Mouse (Mus musculus) midbrain, postnatal 0 days (tissue): ENCODE data around the gene Cox14. TPM values are rescaled to one million over a fixed set of nuclear protein-coding genes. Genes with fewer than 3 reads are reported as not detected.
A peak's percentile ranks its signal among the peaks of the same experiment; 100 is the strongest.
"Not testable (repeated sequence)": the region's sequence is repeated elsewhere in the genome, so short reads cannot be mapped to it uniquely, and the experiment has no call there.

Source experiments
- ATAC-seq: fragments of 200-750 bp; cut with Nextera tagmentation; 2 replicates; pipeline ENCODE4 v1.8.0; 2017; ENCODE audit warnings: moderate number of reproducible peaks, mild to moderate bottlenecking, moderate TSS enrichment, moderate library complexity; ENCODE audit not compliant: low FRiP score
- DNase-seq: peaks from one replicate; pipeline ENCODE4 v3.0.0-alpha.2; 2015; ENCODE audit warnings: low spot score
- H3K27ac ChIP-seq: fragments of 300-500 bp; sonication (generic); 2 replicates; pipeline ENCODE4 v1.5.1; 2014; ENCODE audit warnings: low read depth, mild to moderate bottlenecking, low read length, mixed read lengths
- H3K27me3 ChIP-seq: fragments of 300-500 bp; sonication (generic); 2 replicates; pipeline ENCODE4 v1.6.1; 2014; ENCODE audit warnings: low read length, control low read depth, mixed read lengths; ENCODE audit not compliant: insufficient read depth
- H3K36me3 ChIP-seq: fragments of 300-500 bp; sonication (generic); 2 replicates; pipeline ENCODE4 v1.6.1; 2014; ENCODE audit warnings: low read length, control low read depth, mixed read lengths; ENCODE audit not compliant: insufficient read depth
- H3K4me1 ChIP-seq: fragments of 300-500 bp; sonication (generic); 2 replicates; pipeline ENCODE4 v1.6.1; 2014; ENCODE audit warnings: mild to moderate bottlenecking, control low read depth, antibody characterized with exemption, low read length, mixed read lengths; ENCODE audit not compliant: insufficient read depth
- H3K4me2 ChIP-seq: fragments of 300-500 bp; sonication (generic); 2 replicates; pipeline ENCODE4 v1.6.1; 2014; ENCODE audit warnings: low read depth, mild to moderate bottlenecking, low read length, mixed read lengths; ENCODE audit not compliant: poor library complexity, severe bottlenecking
- H3K4me3 ChIP-seq: fragments of 300-500 bp; sonication (generic); 2 replicates; pipeline ENCODE4 v1.5.1; 2014; ENCODE audit warnings: low read depth, mild to moderate bottlenecking, low read length, moderate library complexity
- H3K9ac ChIP-seq: fragments of 300-500 bp; sonication (generic); replicated peaks from 2 replicates; pipeline ENCODE4 v1.6.1; 2014; ENCODE audit warnings: mild to moderate bottlenecking, low read length, moderate library complexity, mixed read lengths; ENCODE audit not compliant: poor library complexity, severe bottlenecking
- H3K9me3 ChIP-seq: fragments of 300-500 bp; sonication (generic); 2 replicates; pipeline ENCODE4 v1.6.1; 2016; ENCODE audit warnings: low read length, control low read depth
- CTCF ChIP-seq: IDR thresholded peaks from 2 replicates; pipeline ENCODE4 v1.5.1; 2016; ENCODE audit warnings: antibody characterized with exemption, mild to moderate bottlenecking
- WGBS: fragments of 180-500 bp; shearing (Covaris S2); extraction: QIAGEN DNeasy Blood & Tissue Kit; methylation state at CpG from one replicate; pipeline ENCODE4 v1.1.7; 2014; 5-methylcytosine and 5-hydroxymethylcytosine counted together
- polyA plus RNA-seq: library from polyadenylated mRNA; unstranded; fragments of >200 nt; fragmentation: Nextera tagmentation; extraction: Ambion mirVana; gene quantifications from 2 replicates; pipeline ENCODE4 v1.2.1, GENCODE M21; 2015
- total RNA-seq: library from RNA; depleted of rRNA; stranded (reverse); fragments of >200 nt; gene quantifications from 2 replicates; pipeline ENCODE4 v1.2.3, GENCODE M21; 2014

Gene Cox14
- total and polyA plus RNA-seq, 2 experiments from 2014 or later: 67.2 to 165 TPM

- DNase-seq: no peak
- no peak overlapping the region for H3K9ac ChIP-seq
- peaks cover 15% of the 10 kb centered on the region for H3K4me1 ChIP-seq
- ATAC-seq: no peak
- H3K4me2 ChIP-seq: no peak overlapping the region
- no peak overlapping the region for H3K4me3 ChIP-seq
- H3K27ac ChIP-seq: no peak overlapping the region
- no peaks in the 10 kb centered on the region for H3K27me3 ChIP-seq
- no peak for TF ChIP-seq CTCF
- H3K9me3 ChIP-seq: no peaks in the 10 kb centered on the region
- H3K36me3 ChIP-seq: peaks cover 45% of the 10 kb centered on the region
- 85% methylated on average over 10 of the region's 10 CpGs for WGBS
Measured at GRCm38 (mm10) chr15:99699715-99700114, 25.7 kb upstream of the Cox14 start.

GRCm38 (mm10) chr15:99700219-99701106 is 25.0 kb upstream of the Cox14 start:
- 0 out of 2 replicates have a peak overlapping the region, but pooled peaks have one; percentile 96 for H3K27ac ChIP-seq
- no peaks in the 10 kb centered on the region for H3K9me3 ChIP-seq
- 90% methylated on average over 18 of the region's 18 CpGs for WGBS
- peaks cover 15% of the 10 kb centered on the region for H3K4me1 ChIP-seq
- H3K4me2 ChIP-seq: no peak overlapping the region
- DNase-seq (no peak), ATAC-seq (no peak)
- TF ChIP-seq CTCF: no peak
- H3K36me3 ChIP-seq: peaks cover 40% of the 10 kb centered on the region
- no peak overlapping the region for H3K9ac ChIP-seq
- H3K27me3 ChIP-seq: no peaks in the 10 kb centered on the region
- H3K4me3 ChIP-seq: no peak overlapping the region

- 49% methylated on average over 16 of the region's 16 CpGs for WGBS
- H3K9me3 ChIP-seq, ATAC-seq, H3K27me3 ChIP-seq, DNase-seq: not testable (repeated sequence)
- H3K27ac ChIP-seq: peak overlapping the region; percentile 96
- H3K4me1 ChIP-seq: peaks cover 15% of the 10 kb centered on the region
- H3K9ac ChIP-seq: 0 out of 2 replicates have a peak overlapping the region, but pooled peaks have one; percentile 98
- peaks cover 37% of the 10 kb centered on the region for H3K36me3 ChIP-seq
- H3K4me3 ChIP-seq: peak overlapping the region; percentile 93
- H3K4me2 ChIP-seq: peak overlapping the region; percentile 25
Measured at GRCm38 (mm10) chr15:99701640-99701998, 23.8 kb upstream of the Cox14 start.

DNA sequence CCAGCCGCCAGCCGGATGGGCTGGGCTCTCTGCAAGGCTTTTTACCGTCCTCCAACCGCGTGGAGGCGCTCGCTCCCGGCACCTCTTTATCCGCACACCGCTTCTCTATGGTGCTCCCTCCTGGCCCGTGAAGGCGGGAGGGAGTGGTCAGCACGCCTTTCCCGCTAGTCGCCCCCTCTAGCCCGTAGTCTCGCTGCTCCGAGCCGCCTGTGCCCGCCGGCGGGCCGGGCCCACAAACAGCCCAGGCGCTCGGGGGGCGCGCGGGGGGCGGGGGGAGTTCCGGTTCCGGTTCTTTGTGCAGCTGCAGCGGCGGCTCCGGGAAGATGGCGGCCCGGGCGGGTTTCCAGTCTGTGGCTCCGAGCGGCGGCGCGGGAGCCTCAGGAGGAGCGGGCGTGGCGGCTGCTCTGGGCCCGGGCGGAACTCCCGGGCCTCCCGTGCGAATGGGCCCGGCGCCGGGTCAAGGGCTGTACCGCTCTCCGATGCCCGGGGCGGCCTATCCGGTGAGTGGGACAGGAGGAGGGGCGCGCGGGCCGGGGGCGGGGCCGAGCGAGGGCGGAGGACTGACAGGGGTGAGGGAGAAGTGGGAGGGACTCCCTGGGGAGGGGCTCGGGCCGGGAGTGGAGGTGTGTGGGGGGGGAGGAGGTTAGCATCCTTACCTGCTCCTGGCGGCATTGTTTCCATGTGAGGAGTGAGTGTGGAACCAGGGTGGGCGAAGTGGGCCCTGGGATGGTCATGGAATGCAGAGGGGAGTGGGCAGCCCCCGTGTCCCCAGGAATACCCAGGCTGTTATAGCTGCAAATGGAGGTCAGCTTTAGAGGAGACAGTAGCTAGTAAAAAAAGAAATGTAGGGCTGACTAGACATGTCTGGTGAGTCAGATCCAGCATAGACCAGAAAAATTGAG is 23.2 kb upstream of the Cox14 start, which contains the start of gene Smarcd1:
Gene Smarcd1, plus strand, starts transcription at position 131 of the 902 bp plus-strand sequence.
- peak within 1 kb of the TSS; percentile 96 for H3K27ac ChIP-seq
- TF ChIP-seq CTCF: peak; percentile 92
- WGBS: under 1% methylated on average over 65 of the region's 71 CpGs
- no peaks in the 10 kb centered on the region for H3K27me3 ChIP-seq
- DNase-seq: peak; percentile 98
- peak within 1 kb of the TSS; percentile 84 for H3K4me2 ChIP-seq
- ATAC-seq: peak; percentile 95
- peaks cover 15% of the 10 kb centered on the region for H3K4me1 ChIP-seq
- H3K9me3 ChIP-seq: no peaks in the 10 kb centered on the region
- peak within 1 kb of the TSS; percentile 98 for H3K9ac ChIP-seq
- H3K36me3 ChIP-seq: peaks cover 34% of the 10 kb centered on the region
- H3K4me3 ChIP-seq: peak within 1 kb of the TSS; percentile 93

DNA sequence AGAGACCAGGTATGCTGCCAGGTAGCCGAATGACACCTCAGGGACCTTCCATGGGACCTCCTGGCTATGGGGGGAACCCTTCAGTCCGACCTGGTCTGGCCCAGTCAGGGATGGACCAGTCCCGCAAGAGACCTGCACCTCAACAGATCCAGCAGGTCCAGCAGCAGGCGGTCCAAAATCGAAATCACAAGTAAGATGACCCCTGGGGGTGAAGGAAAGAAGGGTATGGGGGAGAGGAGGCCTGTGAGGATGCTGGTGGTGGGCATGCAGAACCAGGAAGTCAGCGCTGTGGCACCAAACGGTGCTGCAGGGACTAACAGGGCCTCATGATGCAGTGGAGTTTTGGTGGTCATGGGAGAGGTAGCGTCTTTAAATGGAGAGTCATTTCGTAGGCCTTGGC is 22.3 kb upstream of the Cox14 start:
- Histone ChIP-seq H3K9me3 (no peaks in the 10 kb centered on the region), H3K4me2 (peak overlapping the region; percentile 84), H3K27me3 (no peaks in the 10 kb centered on the region), H3K36me3 (peaks cover 34% of the 10 kb centered on the region), H3K9ac (peak overlapping the region; percentile 98), H3K4me3 (peak overlapping the region; percentile 93), H3K27ac (peak overlapping the region; percentile 96), H3K4me1 (peaks cover 15% of the 10 kb centered on the region)
- TF ChIP-seq CTCF: no peak
- ATAC-seq (no peak), DNase-seq (no peak)
- WGBS: 51% methylated on average over 9 of the region's 9 CpGs
